Mouse (Mus musculus) liver, embryonic 16.5 days (tissue): ENCODE measurements at regions not wholly inside any gene's neighbourhood (a gene's known extent, or its start where the extent isn't known, plus 50 kb on each side); places are given as distances from the start of the nearest gene placed in this dataset.

Experiments used
- ATAC-seq: fragments of 200-750 bp; cut with Nextera tagmentation; 2 replicates; pipeline ENCODE4 v1.8.0; 2017; ENCODE audit warnings: low read depth, mild to moderate bottlenecking, moderate number of reproducible peaks, moderate library complexity
- H3K27ac ChIP-seq: fragments of 300-500 bp; sonication (generic); 2 replicates; pipeline ENCODE4 v1.5.1; 2014; ENCODE audit warnings: mild to moderate bottlenecking, low read length
- H3K27me3 ChIP-seq: fragments of 300-500 bp; sonication (generic); 2 replicates; pipeline ENCODE4 v1.6.1; 2014; ENCODE audit warnings: low read depth, low read length, mixed read lengths; ENCODE audit not compliant: control insufficient read depth, insufficient read depth
- H3K36me3 ChIP-seq: fragments of 300-500 bp; sonication (generic); 2 replicates; pipeline ENCODE4 v1.6.1; 2014; ENCODE audit warnings: mild to moderate bottlenecking; ENCODE audit not compliant: control insufficient read depth, insufficient read depth
- H3K4me1 ChIP-seq: fragments of 300-500 bp; sonication (generic); 2 replicates; pipeline ENCODE4 v1.6.1; 2014; ENCODE audit warnings: low read depth, low read length, mixed read lengths; ENCODE audit not compliant: control insufficient read depth
- H3K4me2 ChIP-seq: fragments of 300-500 bp; sonication (generic); 2 replicates; pipeline ENCODE4 v1.6.1; 2014; ENCODE audit warnings: low read depth, low read length, mixed read lengths
- H3K4me3 ChIP-seq: fragments of 300-500 bp; sonication (generic); 2 replicates; pipeline ENCODE4 v1.5.1; 2014; ENCODE audit warnings: low read depth, mild to moderate bottlenecking, low read length
- H3K9ac ChIP-seq: fragments of 300-500 bp; sonication (generic); 2 replicates; pipeline ENCODE4 v1.6.1; 2014; ENCODE audit warnings: low read depth, low read length
- H3K9me3 ChIP-seq: fragments of 300-500 bp; sonication (generic); replicated peaks from 2 replicates; pipeline ENCODE4 v1.6.1; 2016; ENCODE audit warnings: low read length; ENCODE audit not compliant: control insufficient read depth
- WGBS: fragments of 180-500 bp; shearing (Covaris S2); extraction: QIAGEN DNeasy Blood & Tissue Kit; methylation state at CpG from one replicate; pipeline ENCODE4 v1.1.7; 2014; ENCODE audit not compliant: insufficient replicate concordance; 5-methylcytosine and 5-hydroxymethylcytosine counted together

DNA sequence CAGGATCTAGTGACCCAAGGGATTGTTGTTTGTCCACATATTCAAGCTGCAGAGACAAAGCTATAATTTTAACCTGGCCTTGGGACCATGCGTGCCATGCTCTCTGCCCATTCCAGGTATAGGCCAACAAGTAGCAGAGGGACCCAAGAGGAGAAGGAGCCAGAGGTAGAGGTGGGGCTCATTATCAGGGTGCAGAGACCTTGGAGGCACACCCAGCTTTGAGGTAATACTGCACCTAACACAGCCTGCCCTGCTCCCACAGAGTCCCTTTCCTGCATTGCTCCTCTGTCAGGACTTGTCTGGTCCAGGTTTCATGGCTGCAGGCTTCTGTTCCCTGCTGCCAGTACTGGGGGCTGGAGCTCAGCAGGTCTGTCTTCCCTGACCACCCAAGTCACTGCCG, 108.4 kb upstream of the Med13l start:
- H3K9me3 ChIP-seq: no peaks in the 10 kb centered on the region
- ATAC-seq: 0 out of 2 replicates have a peak, but pooled peaks have one; percentile 30
- peaks cover 16% of the 10 kb centered on the region for H3K4me1 ChIP-seq
- H3K36me3 ChIP-seq: no peaks in the 10 kb centered on the region
- WGBS: 82% methylated on average over 2 of the region's 2 CpGs
- H3K9ac ChIP-seq: no peak overlapping the region
- H3K4me3 ChIP-seq: no peak overlapping the region
- H3K27ac ChIP-seq: no peak overlapping the region
- H3K4me2 ChIP-seq: no peak overlapping the region
- H3K27me3 ChIP-seq: peaks cover 2% of the 10 kb centered on the region; the same call in 1 of the 2 replicates

DNA sequence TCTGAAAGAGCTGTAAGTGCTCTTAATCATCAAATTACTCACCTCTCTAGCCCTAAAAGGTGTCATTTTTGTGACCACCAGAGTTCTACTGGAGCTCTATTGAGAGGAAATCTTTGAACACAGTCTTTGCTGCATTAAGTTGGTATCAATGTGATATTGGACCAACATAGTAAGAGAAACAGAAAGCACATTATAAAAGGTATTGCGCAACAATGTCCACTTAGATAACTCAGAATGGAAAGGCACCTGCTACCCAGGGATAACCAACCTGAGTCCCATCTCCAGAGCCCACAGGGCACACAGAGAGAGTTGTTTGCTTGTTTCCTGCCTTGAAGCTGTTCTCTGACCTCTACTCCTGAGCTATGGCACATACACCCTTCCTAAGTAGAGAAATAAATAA, 106.4 kb upstream of the Med13l start:
- Histone ChIP-seq H3K4me3 (no peak overlapping the region), H3K27ac (no peak overlapping the region), H3K4me2 (no peak overlapping the region), H3K9ac (no peak overlapping the region), H3K4me1 (peaks cover 16% of the 10 kb centered on the region), H3K9me3 (no peaks in the 10 kb centered on the region), H3K36me3 (no peaks in the 10 kb centered on the region), H3K27me3 (peaks cover 6% of the 10 kb centered on the region)
- ATAC-seq: no peak
- WGBS: 92% methylated on average over 1 of the region's 1 CpGs

DNA sequence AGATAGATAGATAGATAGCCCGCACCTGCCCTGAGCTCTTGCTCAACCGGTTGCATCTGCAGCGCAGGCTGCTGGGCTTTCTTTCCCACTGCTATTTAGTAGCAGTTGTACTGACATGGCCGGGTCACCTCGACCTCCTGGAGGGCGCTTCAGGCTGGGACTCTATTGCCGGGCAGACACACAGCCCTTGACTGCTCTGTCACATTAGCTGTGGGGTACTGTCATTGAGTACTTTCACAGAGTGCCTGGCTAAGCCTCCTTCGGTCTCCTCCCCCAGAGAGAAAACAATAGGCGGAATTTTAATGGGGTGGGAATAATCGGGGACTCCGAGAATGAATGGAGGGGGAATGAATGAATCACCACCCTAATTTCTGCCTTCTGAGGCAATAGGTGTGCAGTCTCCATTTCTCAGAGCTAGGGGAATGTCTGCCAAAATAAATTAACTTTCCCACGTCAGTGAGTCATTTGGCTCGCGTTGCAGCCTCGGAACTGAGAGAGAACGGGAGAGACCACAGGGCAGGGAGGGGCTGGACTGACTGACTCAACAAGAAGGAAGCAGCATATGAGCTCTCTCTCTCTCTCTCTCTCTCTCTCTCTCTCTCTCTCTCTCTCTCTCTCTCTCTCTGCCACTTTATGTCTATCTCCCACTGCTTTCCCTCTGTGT, 101.6 kb upstream of the Med13l start:
- Histone ChIP-seq H3K4me2 (peak overlapping the region; percentile 45), H3K9ac (peak overlapping the region; percentile 11; the same call in 1 of the 2 replicates), H3K4me3 (peak overlapping the region; percentile 16; the same call in 1 of the 2 replicates), H3K27ac (no peak overlapping the region), H3K27me3 (peaks cover 37% of the 10 kb centered on the region), H3K9me3 (no peaks in the 10 kb centered on the region), H3K4me1 (peaks cover 4% of the 10 kb centered on the region; the same call in 1 of the 2 replicates), H3K36me3 (no peaks in the 10 kb centered on the region)
- no peak for ATAC-seq
- 9% methylated on average over 16 of the region's 16 CpGs for WGBS

DNA sequence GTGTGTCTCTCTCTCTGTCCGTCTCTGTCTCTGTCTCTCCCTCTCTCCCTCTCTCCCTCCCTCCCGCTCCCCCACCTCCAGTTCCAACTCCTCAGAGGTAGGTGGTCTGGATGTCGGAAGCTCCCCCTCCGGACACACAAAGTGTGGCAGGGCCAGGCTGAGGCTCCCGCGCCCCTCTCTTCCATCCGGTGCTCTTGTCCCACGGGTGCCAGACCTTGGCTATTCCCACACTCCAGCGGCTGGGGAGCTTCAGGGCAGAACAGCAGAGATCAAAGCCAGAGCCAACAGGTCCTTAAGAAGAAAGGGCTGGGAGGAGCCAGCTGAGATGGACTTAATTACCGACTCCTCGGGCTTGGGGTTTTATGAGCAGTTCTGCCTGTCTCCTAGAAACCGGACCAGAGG, 101.1 kb upstream of the Med13l start:
- Histone ChIP-seq H3K4me2 (peak overlapping the region; percentile 45; the same call in 1 of the 2 replicates), H3K4me3 (no peak overlapping the region), H3K27ac (no peak overlapping the region), H3K9me3 (no peaks in the 10 kb centered on the region), H3K4me1 (peaks cover 4% of the 10 kb centered on the region; the same call in 1 of the 2 replicates), H3K36me3 (no peaks in the 10 kb centered on the region), H3K27me3 (peaks cover 43% of the 10 kb centered on the region), H3K9ac (no peak overlapping the region)
- no peak for ATAC-seq
- 10% methylated on average over 12 of the region's 12 CpGs for WGBS

DNA sequence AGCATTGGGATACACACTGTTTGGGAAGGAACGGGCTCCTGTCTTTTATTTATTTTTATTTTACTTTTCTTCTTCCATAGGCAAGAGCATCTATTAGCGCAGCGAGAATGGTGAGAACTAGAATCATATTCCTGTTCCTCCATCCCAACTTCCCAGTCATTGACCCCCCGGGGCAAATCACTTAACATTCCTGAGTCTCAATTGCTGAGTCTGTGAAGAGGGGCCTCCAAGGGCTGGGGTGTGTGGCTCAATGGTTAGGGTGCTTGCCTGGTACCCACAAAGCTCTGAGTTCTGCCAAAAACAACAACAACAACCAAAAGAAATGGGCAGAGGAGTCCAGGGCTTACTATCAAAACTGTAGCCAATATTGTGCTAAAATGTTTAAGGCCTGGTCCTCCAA, 98.5 kb upstream of the Med13l start:
- no peak overlapping the region for H3K4me3 ChIP-seq
- no peaks in the 10 kb centered on the region for H3K36me3 ChIP-seq
- ATAC-seq: no peak
- no peak overlapping the region for H3K4me2 ChIP-seq
- H3K4me1 ChIP-seq: peaks cover 25% of the 10 kb centered on the region
- H3K27me3 ChIP-seq: peaks cover 45% of the 10 kb centered on the region
- H3K9me3 ChIP-seq: no peaks in the 10 kb centered on the region
- no peak overlapping the region for H3K27ac ChIP-seq
- no peak overlapping the region for H3K9ac ChIP-seq
- WGBS: 64% methylated on average over 4 of the region's 4 CpGs

DNA sequence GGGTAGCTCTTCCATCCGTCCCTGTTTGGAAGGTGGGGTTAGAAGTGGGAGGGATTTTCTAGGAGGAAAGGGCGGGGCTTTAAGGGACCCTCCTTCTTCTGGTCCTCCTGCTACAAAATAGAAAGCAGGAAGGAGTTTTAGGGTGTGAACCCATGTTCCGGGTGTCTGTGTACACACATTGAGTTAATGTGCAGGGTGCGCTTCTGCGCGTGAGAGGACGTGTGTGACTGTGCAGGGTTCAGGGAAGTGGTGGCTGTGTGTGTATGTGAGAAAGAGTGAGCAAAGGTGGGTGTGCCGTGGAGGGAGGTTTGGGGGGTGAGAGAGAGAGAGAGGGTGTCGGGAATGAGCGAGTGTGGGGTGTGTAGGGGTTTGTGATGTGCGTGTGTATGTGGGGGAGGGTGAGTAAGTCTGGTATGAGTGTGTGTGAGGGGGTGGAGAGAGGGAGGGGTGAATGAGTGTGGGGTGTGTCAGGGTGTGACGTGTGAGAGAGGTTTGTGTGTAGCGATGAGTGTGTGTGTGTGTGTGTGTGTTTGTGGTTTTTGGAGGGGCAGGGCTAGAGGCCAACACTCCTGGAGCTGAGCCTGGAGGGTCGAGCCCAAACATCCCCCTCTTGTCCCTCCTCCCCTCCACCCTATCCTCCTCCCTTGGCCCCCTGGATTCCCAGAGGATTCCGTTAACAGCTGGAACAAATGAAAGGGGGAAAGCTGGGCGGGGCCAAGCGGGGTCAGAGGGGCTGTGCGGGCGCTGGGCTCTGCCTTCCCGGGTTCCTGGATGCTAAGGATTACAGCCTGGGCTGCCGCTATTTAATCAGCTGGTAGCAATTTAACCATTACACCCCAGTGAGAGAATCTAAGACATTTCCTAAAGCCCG, 95.3 kb upstream of the Med13l start:
- H3K9ac ChIP-seq: peak overlapping the region; percentile 69
- WGBS: 3% methylated on average over 22 of the region's 22 CpGs
- H3K4me3 ChIP-seq: peak overlapping the region; percentile 53
- H3K9me3 ChIP-seq: no peaks in the 10 kb centered on the region
- H3K27me3 ChIP-seq: peaks cover 29% of the 10 kb centered on the region
- no peaks in the 10 kb centered on the region for H3K36me3 ChIP-seq
- H3K27ac ChIP-seq: 0 out of 2 replicates have a peak overlapping the region, but pooled peaks have one; percentile 32
- ATAC-seq: peak; percentile 80
- peaks cover 21% of the 10 kb centered on the region for H3K4me1 ChIP-seq
- H3K4me2 ChIP-seq: peak overlapping the region; percentile 84

DNA sequence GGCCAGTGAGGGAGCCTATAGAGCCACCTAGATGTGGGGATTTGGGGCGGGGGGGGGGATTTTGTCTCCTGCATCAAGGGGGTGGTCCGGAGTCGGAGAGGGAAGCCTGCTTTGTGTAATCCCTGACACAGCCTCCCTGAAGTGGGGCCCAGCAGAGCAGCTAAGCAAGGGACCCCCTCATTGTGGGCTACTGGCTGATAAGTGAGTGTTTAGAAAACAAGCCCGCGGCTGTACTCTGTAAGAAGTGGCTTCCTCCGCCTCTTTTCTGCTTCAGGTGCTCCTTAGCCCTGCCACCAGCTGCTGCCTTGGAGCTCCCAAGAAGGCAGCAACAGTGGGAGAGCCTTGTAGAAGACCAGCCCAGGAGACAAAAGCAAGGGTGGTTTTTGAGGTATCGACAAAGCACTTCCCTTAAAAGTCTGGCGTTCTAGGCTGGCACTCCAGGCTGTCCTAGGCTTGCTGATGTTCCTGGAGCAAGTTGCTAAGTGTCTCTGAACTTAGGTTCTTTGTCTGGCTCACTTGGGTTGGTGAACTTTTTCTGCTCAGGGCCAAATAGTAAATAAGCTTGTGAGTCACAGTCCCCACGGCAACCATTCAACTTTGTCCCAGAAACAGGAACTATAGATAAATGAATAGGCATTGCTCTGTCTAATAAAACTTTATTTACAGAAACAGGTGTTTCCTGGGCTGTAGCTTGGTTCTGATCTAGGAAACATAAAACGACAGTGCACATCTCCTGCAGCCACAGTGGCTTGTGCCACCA, 94.3 kb upstream of the Med13l start:
- no peak for ATAC-seq
- no peaks in the 10 kb centered on the region for H3K9me3 ChIP-seq
- WGBS: 4% methylated on average over 10 of the region's 10 CpGs
- H3K4me1 ChIP-seq: peaks cover 21% of the 10 kb centered on the region
- H3K4me2 ChIP-seq: peak overlapping the region; percentile 84
- H3K27ac ChIP-seq: peak overlapping the region; percentile 43
- H3K4me3 ChIP-seq: peak overlapping the region; percentile 53
- peak overlapping the region; percentile 69 for H3K9ac ChIP-seq
- no peaks in the 10 kb centered on the region for H3K36me3 ChIP-seq
- H3K27me3 ChIP-seq: peaks cover 20% of the 10 kb centered on the region

DNA sequence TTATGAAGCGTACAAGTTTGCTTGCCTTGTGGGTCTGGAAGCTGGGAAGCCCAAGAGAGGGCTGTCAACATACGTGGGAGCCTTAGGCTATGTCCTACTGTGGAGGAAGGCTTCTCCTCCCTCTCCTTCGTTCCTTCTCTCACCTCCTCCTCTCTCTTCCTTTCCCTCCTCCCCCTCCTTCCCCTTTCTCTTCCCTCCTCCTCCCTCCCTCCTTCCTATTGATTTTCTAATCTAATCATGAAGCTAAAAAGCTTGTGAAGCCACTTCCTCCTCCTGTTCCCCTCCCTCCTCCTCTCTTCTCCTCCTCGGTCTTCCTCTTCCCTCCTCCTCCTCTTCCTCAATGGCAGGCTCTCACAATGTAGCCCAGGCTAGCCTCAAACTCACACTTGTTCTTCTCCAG, 91.7 kb upstream of the Med13l start:
- 29% methylated on average over 4 of the region's 4 CpGs for WGBS
- no peaks in the 10 kb centered on the region for H3K9me3 ChIP-seq
- no peak for ATAC-seq
- H3K36me3 ChIP-seq: no peaks in the 10 kb centered on the region
- no peak overlapping the region for H3K4me3 ChIP-seq
- H3K4me1 ChIP-seq: peaks cover 21% of the 10 kb centered on the region
- no peak overlapping the region for H3K9ac ChIP-seq
- H3K4me2 ChIP-seq: no peak overlapping the region
- H3K27me3 ChIP-seq: peaks cover 9% of the 10 kb centered on the region
- H3K27ac ChIP-seq: no peak overlapping the region
